Mouse (Mus musculus) adipocyte (in vitro differentiated cells): ENCODE measurements at regions not wholly inside any gene's neighbourhood (a gene's known extent, or its start where the extent isn't known, plus 50 kb on each side); places are given as distances from the start of the nearest gene placed in this dataset.
"Not testable (repeated sequence)": the region's sequence is repeated elsewhere in the genome, so short reads cannot be mapped to it uniquely, and the experiment has no call there.

Source experiments
- DNase-seq: peaks from one replicate; pipeline ENCODE4 v3.0.0-alpha.2; 2016; ENCODE audit warnings: low spot score

- no peak for DNase-seq
These were observed 179.9 kb downstream of the Dhx15 start for GRCm38 (mm10) chr5:52010426-52010825.

- no peak for DNase-seq
These were observed 181.4 kb downstream of the Dhx15 start for GRCm38 (mm10) chr5:52008942-52009341.

GRCm38 (mm10) chr5:52006843-52007242 is 183.5 kb downstream of the Dhx15 start:
- DNase-seq, result no peak

GRCm38 (mm10) chr5:51990847-51991610 is 199.3 kb downstream of the Dhx15 start:
- DNase-seq, result no peak

- DNase-seq, result no peak
These were observed 200.9 kb downstream of the Dhx15 start for GRCm38 (mm10) chr5:51989396-51989795.

GRCm38 (mm10) chr5:51988913-51989312 is 201.4 kb downstream of the Dhx15 start:
- DNase-seq, result no peak

GRCm38 (mm10) chr5:51984966-51985365 is 205.3 kb downstream of the Dhx15 start:
- no peak for DNase-seq

GRCm38 (mm10) chr5:51982780-51983179 is 207.5 kb downstream of the Dhx15 start:
- no peak for DNase-seq

GRCm38 (mm10) chr5:51980901-51981300 is 209.4 kb downstream of the Dhx15 start:
- no peak for DNase-seq

- no peak for DNase-seq
These were observed 237.8 kb downstream of the Dhx15 start for GRCm38 (mm10) chr5:51952499-51952898.

GRCm38 (mm10) chr5:51949996-51950395 is 240.3 kb downstream of the Dhx15 start:
- no peak for DNase-seq

- no peak for DNase-seq
These were observed 244.3 kb downstream of the Dhx15 start for GRCm38 (mm10) chr5:51946062-51946461.

- DNase-seq, result not testable (repeated sequence)
These were observed 248.4 kb downstream of the Dhx15 start for GRCm38 (mm10) chr5:51941925-51942291.

- peak; percentile 50 for DNase-seq
These were observed 248.9 kb downstream of the Dhx15 start for GRCm38 (mm10) chr5:51941255-51941924.

GRCm38 (mm10) chr5:51938845-51939244 is 251.5 kb downstream of the Dhx15 start:
- no peak for DNase-seq

GRCm38 (mm10) chr5:51937320-51937719 is 253.0 kb downstream of the Dhx15 start:
- no peak for DNase-seq

- DNase-seq, result peak; percentile 7
These were observed 254.6 kb downstream of the Dhx15 start for GRCm38 (mm10) chr5:51935391-51936354.

- no peak for DNase-seq
These were observed 255.4 kb downstream of the Dhx15 start for GRCm38 (mm10) chr5:51934910-51935309.

- no peak for DNase-seq
These were observed 257.0 kb downstream of the Dhx15 start for GRCm38 (mm10) chr5:51933331-51933730.

GRCm38 (mm10) chr5:51930416-51930815 is 259.9 kb downstream of the Dhx15 start:
- no peak for DNase-seq

GRCm38 (mm10) chr5:51928801-51929200 is 261.5 kb downstream of the Dhx15 start:
- no peak for DNase-seq

GRCm38 (mm10) chr5:51923417-51923816 is 266.9 kb downstream of the Dhx15 start:
- DNase-seq, result no peak
